Mouse (Mus musculus) ZHBTc4 (cell line): Measurements from ENCODE around the gene Sirpb1b.
"Not testable (repeated sequence)": the region's sequence is repeated elsewhere in the genome, so short reads cannot be mapped to it uniquely, and the experiment has no call there.

Experiments
- DNase-seq: peaks from one replicate; pipeline ENCODE4 v3.0.0-alpha.2; 2011; ENCODE audit warnings: low read depth, low spot score

Gene Sirpb1b

DNA sequence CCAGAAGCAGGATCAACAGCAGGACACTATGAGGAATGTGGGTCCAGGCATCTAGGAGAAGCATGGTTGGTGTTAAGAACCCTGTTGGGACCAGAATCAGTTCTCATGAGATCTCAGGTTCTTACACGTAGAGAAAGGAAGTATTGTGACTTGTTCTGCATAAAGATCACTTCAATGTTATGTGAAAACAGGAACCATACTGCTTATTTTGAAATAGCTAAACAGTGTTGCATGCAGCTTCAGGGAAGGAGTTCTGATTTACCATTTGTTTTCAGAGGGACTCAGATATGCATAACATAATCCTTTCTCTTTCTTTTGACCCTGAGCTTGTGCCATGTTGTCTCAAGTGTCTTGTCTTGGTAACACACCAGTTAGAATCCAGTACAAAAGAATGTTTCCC, at the start of gene Sirpb1b:
TSS of gene Sirpb1b (minus strand) at position 179 of the 400 bp plus-strand sequence.
- not testable (repeated sequence) for DNase-seq

DNA sequence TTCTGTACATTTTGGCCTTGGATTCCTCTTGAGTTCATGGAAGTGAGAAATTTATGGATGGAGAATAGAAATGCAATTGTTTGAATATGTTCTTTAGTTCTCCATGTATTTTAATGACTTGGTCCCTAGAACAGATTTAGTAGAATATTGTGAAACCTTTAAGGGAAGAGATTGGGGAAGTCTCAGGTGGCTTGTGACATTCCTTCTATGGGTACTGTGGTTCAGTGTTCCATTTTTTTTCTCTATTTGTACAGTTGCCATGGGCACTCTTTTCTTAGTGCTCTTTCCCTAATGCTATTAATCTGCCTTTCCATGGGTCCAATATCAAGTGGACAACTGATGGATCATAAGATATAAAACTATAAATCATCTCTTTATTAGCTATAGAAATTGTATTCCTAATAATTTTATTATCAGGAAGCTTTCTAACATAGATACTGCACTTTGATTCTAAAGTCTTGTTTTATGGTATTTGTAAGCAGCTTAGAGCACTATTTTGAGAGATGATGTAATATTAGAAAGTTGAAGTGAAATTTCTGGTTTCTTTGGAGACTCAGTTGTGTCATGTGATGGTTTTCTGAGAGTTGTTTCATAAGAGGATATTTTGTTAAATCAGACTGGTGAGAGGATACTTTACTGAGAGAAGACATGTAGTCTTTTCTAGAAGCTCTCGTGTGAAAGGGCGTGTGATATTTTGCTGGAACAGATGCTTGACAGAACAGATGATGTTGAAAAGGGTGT, 15.7 kb upstream of the Sirpb1b start:
- DNase-seq, result not testable (repeated sequence)

DNA sequence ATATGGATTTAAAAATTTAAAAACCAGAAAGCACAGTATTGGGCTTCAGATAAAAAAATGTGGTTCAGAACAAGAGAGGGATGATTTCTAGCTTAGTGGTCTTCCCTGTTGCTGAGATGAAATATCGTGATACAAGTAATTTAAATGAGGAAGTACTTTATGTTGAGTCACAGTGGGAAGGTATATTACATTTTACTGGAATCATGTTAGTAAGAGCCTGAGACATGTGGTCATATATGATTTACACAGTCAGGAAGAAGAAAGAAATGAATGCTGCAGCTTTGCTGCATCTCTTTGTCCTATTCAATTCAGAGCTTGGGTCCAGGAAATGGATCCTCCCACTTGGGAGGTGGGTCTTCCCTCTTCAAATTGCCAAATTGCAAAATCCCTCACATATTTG, 11.8 kb upstream of the Sirpb1b start:
- not testable (repeated sequence) for DNase-seq

DNA sequence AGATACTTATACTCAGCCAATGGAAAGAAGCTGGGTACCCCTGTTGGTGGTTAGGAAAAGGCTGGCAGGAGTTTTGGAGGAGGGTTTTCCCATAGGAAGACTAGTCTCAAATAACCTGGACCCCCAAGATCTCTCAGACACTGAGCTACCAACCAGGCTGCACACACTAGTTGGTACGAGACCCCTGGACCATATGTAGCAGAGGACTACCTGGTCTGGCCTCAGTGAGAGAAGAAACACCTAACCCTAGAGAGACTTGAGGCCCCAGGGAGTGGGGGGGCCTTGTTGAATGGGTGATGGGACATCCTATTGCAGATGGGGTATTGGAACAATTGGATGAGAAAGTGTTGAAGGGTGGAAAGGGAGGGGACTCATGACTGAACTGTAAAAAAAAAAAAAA, 8.6 kb upstream of the Sirpb1b start:
- no peak for DNase-seq

DNA sequence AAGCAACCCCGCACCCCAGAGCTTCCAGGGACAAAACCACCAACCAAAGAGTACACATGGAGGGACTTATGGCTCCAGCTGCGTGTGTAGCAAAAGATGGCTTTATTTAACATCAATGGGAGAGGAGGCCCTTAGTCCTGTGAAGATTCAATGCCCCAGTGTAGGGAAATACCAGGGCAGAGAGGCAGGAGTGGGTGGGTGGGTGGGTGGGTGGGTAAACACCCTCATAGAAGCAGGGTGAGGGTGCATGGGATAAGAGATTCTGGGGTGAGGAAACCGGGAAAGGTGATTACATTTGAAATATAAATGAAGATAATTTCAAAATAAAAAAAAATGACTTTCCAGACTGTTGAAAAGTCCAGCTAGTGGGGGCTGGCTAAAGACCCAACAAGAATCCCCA, 8.1 kb upstream of the Sirpb1b start:
- DNase-seq, result not testable (repeated sequence)

DNA sequence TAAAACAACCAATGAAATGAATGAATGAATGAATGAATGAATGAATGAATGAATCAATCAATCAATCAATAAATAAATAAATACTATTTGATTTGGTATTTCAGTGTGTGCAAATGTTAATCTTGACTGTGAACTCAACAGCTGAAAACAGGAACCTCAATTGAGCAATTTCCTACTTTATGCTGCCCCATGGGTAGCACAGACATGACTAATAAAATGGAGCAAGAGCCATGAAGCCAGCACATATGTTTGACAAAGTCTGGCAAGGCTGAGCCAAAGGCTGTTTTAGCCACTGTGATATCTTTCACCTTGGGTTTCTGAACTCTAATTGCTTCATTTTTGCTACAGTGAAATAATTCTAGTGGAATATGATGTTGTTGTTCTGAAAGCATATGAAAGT, 1.6 kb upstream of the Sirpb1b start:
- not testable (repeated sequence) for DNase-seq

DNA sequence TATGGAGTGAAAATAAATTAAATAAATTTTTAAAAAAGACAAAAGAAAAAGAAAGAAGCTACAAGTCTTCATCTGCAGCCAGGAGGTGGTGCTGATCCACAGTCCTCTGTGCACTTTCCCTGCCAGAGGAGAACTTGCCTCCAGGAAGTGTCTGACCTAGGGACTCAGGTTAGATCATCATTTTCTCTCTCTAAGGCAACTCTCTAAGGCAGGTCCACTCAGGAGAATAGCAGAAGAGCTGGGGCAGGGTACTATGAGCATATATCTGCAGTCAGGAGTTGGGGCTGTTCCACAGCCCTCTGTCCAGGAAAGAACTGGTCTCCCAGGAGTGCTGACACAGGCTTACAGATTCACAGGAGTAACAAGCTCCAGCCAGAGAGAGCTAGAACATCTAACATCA, 46.3 kb downstream of the Sirpb1b start:
- no peak for DNase-seq

DNA sequence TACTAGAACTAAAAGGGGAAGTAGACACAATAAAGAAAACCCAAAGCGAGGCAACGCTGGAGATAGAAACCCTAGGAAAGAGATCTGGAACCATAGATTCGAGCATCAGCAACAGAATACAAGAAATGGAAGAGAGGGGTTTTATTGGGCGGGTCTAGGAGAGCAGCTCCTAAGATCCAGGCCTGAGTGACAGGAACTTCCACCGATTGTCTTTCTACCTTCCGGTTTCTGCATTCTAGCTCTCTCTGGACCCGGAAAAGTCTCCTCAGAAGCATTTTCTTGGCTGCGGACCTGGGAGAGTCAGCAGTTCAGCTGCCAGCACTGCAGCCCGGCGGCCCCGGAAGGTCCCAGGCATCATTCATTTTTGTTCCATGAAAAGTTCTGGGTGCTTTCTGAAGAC, 61.3 kb downstream of the Sirpb1b start:
- DNase-seq, result not testable (repeated sequence)

DNA sequence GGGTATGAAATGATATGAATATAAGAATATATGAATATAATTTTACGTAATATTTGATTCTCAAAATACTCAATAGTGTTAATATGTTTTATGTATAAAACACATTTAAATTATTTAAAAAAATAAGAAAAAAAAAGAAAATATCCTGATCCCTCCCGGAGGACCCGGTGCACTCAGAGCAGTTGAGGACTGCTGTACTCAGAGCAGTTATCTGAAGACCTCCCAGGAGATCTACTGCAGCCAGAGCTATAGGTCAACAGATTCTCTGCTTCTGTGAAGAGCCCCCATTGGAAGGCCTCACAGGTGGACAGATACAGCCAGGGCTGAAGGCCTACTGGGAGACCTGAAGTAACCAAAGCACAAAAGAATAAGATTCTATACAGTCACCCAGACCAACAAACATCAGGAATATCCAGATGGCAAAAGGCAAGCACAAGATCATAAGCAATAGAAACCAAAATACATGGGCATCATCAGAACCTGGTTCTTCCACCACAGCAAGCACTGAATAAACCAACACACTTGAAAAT, 67.0 kb downstream of the Sirpb1b start:
- DNase-seq, result not testable (repeated sequence)

DNA sequence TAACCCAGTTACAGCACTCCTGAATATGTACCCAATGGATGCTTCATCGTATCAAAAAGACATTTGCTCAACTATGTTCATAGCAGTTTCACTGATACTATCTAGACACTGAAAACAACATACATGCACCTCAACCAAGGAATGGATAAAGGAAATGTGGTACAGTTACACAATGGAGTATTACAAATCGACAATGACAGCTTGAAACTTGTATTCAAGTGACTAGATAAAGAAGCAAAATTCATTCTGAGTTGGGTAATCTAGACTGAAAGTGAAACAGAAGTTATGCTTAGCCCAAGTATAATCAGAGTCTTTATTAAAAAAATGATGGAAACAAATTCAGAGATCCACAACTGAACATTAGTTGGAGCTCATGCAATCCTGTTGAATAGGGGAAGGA, 100.0 kb downstream of the Sirpb1b start:
- not testable (repeated sequence) for DNase-seq

DNA sequence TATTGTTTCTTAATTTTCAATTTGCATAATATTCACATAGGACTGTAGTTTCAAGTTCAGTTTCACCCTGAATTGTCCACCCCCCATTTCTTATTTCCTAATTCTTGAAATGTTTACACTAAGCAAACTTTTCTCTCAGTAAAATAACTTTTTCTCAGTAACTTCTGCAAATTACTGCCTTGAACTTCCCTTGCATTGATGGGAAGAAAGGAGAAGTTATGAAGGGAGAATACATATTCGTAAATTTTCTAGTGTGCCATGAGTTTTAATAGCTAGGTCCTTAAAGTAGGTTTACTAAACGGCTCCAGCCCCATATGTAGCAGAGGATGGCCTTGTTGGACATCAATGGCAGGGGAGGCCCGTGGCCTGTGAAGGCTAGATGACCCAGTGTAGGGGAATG, 104.7 kb downstream of the Sirpb1b start:
- not testable (repeated sequence) for DNase-seq
